Mouse (Mus musculus): ENCODE data around the gene Hist1h2bh.
"Not testable (repeated sequence)": the region's sequence is repeated elsewhere in the genome, so short reads cannot be mapped to it uniquely, and the experiment has no call there.

Hist1h2bh gene

GRCm38 (mm10) chr13:23542999-23543607, at the start of gene Hist1h2bh:
Gene Hist1h2bh (minus strand): TSS chr13:23543392.
- DNase-seq (ENCODE audit: low spot score in 2 of 2) = peak; percentile 80 to 81

- no peak for DNase-seq (ENCODE audit: low spot score in 2 of 2)
Measured at GRCm38 (mm10) chr13:23592614-23593013, 49.4 kb upstream of the Hist1h2bh start.

- DNase-seq (ENCODE audit: low spot score in 2 of 2) = not testable (repeated sequence)
Measured at GRCm38 (mm10) chr13:23591886-23592285, 48.7 kb upstream of the Hist1h2bh start.

GRCm38 (mm10) chr13:23591206-23591605, 48.0 kb upstream of the Hist1h2bh start:
- no peak for DNase-seq (ENCODE audit: low spot score in 2 of 2)

GRCm38 (mm10) chr13:23586940-23587225, 43.7 kb upstream of the Hist1h2bh start:
- no peak for DNase-seq (ENCODE audit: low spot score in 2 of 2)

GRCm38 (mm10) chr13:23586099-23586939, 43.1 kb upstream of the Hist1h2bh start:
- no peak for DNase-seq (ENCODE audit: low spot score in 2 of 2)

GRCm38 (mm10) chr13:23585442-23586098, 42.4 kb upstream of the Hist1h2bh start:
- peak; percentile 73 to 78 for DNase-seq (ENCODE audit: low spot score in 2 of 2)

GRCm38 (mm10) chr13:23585029-23585441, 41.8 kb upstream of the Hist1h2bh start:
- peak; percentile 75 to 79 for DNase-seq (ENCODE audit: low spot score in 2 of 2)

GRCm38 (mm10) chr13:23584331-23584730, 41.1 kb upstream of the Hist1h2bh start:
- DNase-seq (ENCODE audit: low spot score in 2 of 2) = no peak

GRCm38 (mm10) chr13:23583387-23584068, 40.3 kb upstream of the Hist1h2bh start:
- no peak for DNase-seq (ENCODE audit: low spot score in 2 of 2)

GRCm38 (mm10) chr13:23582219-23583056, 39.2 kb upstream of the Hist1h2bh start:
- no peak for DNase-seq (ENCODE audit: low spot score in 2 of 2)

GRCm38 (mm10) chr13:23581408-23582218, 38.4 kb upstream of the Hist1h2bh start, which contains the start of gene Hist1h4d:
Gene Hist1h4d (plus strand): TSS chr13:23581598.
- peak; percentile 96 for DNase-seq (ENCODE audit: low spot score in 2 of 2)

- no peak for DNase-seq (ENCODE audit: low spot score in 2 of 2)
Measured at GRCm38 (mm10) chr13:23577835-23578234, 34.6 kb upstream of the Hist1h2bh start.

- DNase-seq (ENCODE audit: low spot score in 2 of 2) = no peak
Measured at GRCm38 (mm10) chr13:23576906-23577639, 33.9 kb upstream of the Hist1h2bh start.

GRCm38 (mm10) chr13:23576351-23576881, 33.2 kb upstream of the Hist1h2bh start:
- no peak for DNase-seq (ENCODE audit: low spot score in 2 of 2)

GRCm38 (mm10) chr13:23575864-23576313, 32.7 kb upstream of the Hist1h2bh start:
- not testable (repeated sequence) for DNase-seq (ENCODE audit: low spot score in 2 of 2)

- DNase-seq (ENCODE audit: low spot score in 2 of 2) = peak in 1 of 2 experiments; percentile 70
Measured at GRCm38 (mm10) chr13:23575271-23575851, 32.2 kb upstream of the Hist1h2bh start, which contains the start of gene Hist1h3d. Gene Hist1h3d (plus strand): TSS chr13:23575763.

- DNase-seq (ENCODE audit: low spot score in 2 of 2) = not testable (repeated sequence)
Measured at GRCm38 (mm10) chr13:23574546-23575170, 31.5 kb upstream of the Hist1h2bh start.

All from natural killer cell, adult 2 months (primary cell).